Mouse (Mus musculus): Measurements from ENCODE around the gene Cacng6.
"Not testable (repeated sequence)": the region's sequence is repeated elsewhere in the genome, so short reads cannot be mapped to it uniquely, and the experiment has no call there.

Gene Cacng6

DNA sequence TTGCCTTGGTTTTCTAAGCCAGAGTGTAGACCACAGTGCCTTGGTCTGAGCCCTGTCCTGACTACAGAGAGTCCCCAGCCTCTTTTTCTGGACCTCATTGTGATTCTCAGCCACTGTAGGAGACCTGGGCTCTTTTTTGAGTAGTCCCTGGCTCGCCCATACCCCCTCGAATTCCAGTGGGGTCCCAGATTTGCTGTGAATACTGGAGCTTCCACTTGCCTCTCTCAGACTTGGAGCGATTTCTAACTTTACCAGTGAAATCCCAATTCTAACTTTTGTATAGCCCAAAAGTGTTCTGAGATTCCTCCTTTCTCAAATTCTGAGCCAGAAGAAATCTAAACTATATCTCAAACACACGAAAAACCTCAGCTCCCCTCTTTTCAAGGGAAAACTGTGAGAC, at the start of gene Cacng6:
Gene Cacng6, plus strand, starts transcription at position 301 of the 400 bp plus-strand sequence.
- no peak for DNase-seq

DNA sequence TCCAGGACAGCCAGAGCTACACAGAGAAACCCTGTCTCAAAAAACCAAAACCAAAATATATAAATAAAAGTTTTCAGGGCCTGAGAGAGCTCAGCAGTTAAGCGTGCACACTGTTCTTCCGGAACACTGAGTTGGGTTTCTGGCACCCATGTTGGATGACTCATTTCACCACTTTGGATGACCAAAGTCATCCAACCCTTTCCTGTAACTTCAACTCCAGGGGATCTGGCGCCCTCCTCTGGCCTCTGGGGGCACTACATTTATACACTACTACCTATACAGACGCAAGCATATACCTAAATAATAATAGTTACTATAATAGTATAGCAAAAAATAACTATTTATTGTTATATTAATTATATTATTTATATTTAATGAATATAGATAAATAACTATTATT, 47.2 kb upstream of the Cacng6 start:
- DNase-seq: peak; percentile 19 to 47

DNA sequence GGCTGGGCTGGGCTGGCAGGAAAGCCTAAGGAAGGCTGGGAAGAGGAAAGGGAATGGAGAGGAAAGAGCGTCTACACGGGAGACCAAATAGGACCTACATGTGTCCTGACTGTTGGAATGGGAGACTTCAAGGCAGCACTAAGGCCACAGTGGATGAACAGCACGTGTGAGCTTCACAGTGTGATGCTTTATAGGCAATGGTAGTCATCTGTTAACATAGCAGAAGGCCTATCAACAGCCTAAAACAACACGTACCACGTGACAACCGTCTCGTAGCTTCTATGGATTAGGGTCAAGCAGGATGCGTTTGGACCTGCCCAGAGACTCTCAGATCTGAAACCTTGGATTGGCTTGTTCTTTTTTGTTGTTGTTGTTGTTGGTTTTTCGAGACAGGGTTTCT, 41.9 kb upstream of the Cacng6 start:
- no peak for DNase-seq

DNA sequence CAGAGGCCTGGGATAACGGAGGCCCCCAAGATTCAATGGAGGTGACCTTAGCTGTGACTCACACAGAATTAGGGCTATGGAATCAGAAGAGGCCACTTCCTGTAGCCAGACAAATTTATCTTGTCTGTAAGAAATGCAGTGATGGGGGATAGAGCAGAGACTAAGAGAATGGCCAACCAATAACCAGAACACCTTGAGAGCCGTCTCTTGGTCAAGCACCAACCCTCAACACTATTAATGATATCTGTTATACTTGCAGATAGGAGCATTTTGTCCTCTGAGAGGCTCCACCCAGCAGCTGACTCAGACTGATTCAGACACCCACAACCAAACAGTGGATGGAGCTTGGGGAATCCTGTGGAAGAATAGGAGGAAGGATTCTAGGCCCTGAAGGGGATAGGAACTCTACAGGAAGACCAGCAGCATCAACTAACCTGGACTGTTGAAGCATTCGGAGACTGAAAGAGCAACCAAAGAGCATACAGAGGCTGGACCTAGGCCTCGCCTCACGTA, 39.1 kb upstream of the Cacng6 start:
- DNase-seq: no peak

DNA sequence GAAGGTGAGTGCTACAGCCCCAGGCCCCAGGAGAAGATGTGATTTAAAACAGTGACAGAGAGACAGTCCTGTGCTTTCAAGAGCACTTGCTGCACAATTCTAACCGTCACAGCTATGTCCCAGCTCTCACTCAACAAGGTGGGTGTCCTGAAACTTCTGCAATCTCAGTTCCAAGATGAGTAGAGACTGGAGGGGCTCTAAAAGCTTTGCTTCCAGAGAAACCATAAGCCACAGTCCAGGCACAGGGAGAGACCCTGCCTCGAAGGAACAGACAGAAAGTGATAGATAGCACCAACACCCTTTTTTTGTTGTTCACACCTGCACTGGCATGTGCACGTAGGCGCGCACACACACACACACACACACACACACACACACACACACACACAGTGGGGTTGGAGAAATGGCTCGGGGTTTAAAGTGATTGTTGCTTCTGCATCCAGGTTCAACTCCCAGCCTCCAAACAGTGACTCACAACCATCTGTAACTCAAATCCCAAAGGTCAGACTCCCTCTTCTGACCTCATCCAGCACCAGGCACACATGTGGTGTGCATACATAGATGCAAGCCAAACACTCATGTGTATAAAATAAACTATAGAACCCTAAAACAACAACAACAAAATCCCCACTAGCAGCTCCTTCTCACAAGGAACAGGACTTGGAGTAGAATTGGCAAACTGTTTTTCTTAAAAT, 37.8 kb upstream of the Cacng6 start:
- no peak for DNase-seq

DNA sequence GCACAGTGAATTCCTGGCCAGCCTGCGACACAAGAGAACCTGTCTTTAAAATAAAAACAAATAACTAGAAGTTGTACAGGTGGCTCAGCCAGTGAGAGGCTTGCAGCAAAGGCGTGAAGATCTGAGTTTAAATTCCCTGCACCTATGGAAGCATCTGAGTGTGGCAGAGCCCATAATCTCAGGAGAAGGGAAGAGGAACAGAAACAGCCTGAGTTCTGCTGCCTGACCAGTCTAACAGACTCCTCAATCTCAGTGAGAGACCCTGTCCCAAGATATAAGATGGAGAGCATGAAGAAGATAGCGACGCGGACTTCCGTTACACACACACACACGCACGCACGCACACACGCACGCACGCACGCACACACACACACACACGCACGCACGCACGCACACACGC, 36.2 kb upstream of the Cacng6 start:
- DNase-seq: no peak

DNA sequence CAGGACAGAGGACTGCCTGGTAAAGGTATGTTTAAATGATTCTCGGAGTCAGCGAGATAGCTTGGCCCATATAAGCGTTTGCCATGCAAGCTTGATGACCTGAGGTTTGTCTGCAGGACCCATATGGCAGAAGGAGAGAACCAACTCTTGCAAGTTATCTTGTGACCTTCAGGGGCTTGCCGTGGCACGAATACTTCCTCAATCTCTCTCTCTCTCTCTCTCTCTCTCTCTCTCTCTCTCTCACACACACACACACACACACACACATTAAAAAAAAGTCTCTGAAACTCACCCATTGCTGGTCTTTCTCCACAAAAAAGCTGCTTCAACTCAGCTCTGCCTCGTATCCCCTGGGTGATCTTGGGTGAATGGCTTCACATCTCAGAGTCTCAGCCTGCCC, 35.1 kb upstream of the Cacng6 start:
- DNase-seq: no peak

DNA sequence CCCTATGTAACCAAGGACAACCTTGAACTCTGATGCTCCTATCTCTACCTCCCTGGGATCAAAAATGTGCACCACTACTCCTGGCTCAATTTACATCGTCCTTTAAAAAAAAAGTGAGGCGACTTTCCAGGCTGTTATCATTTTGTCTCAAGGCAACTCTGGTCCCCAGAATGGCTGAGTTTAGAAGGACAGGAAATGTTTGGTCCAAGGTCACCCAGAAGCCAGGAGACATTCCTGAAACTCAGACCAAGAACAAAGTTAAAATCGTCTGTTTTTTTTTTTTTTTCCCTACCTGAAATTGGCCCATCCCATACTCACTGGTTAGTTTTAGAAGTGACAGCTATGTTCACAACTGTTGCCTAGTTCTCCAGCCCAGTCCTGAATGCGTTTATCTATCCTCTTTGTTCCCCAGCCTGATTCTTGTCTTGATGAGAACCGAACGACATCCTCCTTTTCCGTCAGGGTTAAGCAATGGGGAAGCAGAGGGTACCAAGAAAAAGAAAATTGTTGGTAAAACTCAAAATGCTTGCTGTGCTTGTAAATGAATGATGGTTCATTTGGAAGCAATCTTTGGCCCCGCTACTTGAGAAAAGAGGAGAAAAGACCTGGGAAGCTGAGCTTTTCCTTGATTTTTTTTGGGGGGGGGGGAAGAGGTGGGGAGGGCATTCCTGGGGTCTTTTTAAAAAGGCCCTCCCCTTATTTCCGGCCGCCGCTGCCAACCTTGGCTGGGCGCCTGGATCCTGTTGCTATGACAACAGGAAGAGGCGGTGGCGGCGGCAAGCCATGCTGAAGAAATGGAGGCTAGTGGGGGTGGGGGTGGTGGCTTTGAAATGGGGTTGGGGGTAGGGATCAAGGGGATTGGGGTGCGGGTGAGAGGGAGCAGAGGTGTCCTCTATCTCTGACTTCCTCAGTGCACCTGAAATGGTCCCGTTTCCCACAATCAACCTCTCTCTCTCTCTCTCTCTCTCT, 34.3 kb upstream of the Cacng6 start:
- no peak for DNase-seq

DNA sequence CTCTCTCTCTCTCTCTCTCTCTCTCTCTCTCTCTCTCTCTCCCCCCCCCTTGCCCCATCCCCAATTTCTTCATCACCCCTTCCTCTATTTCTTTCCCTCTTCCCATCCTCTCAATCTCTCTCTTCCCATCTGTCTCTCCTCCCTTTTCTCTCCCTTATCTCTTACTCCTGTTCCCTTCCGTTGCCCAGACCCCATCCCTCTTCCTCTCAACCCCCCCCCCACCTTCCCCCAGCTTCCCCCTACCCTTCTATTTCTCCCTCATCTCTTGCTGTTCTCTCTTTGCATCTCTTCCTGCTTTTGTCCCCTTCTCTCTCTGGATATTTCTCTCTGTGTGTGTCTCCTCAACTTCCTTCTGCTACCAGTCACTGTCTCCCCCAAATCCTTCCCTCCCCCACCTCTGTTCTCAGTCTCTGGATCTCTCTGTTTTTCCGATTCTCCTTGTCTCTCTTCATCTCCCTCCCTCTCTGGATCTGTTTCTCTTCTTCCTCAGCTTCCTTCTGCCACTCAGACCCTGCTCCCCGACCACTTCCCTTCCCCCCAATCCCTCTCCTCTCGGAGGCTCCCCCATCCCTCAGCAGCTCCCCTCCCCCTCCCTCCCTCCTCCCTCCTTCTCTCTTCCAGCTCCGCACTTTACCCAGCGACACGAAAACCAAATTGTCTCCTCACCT, 33.4 kb upstream of the Cacng6 start, which contains the start of gene Cacng8:
Gene Cacng8, plus strand, starts transcription at position 271 of the 668 bp plus-strand sequence.
- no peak for DNase-seq

DNA sequence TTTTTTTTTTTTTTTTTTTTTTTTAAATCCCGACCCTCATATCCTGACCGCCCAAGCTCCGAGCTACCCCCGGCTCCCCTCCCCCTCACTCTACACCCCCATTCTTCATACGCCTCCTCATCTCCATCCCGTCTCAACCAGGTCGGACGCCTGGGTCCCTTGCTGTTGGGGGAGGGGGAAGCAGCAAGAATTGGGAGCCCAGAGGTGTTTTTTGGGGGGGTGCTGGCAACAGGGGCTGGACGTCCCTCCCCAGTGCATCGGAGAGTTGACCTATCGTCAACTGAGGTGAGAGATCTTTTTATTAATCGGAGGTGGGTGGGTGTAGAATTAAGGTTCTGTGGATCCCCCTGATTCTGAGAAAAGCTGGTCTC, 32.9 kb upstream of the Cacng6 start:
- no peak for DNase-seq

DNA sequence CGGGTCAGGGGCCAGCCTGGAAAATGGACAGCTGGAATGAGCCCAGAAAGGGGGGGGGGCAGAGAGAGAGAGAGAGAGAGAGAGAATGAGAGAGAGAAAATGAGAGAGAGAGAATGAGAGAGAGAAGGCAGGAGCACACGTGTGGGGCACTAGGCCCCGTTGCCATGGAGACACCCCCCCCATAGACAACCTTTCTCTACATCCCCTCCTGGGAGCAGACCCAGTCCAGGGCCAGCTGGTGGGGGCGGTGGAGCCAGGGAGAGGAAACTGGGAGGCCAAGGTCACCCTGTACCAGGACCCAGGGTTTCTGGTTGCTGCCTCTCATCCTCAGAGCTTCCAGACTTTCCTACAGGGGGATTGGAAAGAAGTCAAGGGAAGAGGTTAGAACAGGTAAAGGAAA, 32.2 kb upstream of the Cacng6 start:
- no peak for DNase-seq

DNA sequence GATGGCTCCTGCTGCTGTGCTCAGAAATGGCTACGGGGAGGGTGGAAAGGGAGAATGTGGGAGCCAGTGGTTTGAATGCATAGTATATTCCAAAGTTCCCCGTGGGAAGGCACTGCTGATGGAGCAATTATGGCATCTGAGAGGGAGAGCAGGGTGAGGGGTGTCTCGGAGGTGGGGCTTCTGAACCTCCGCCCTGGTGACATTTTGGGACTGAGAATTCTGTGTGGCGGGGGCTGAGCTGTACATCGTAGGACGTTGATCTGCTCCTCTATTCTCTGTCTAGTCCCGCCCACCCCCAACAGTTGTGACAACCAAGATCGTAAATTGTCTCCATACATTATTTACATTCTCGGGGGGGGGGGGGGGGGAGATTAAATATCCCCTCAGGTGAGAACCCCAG, 26.6 kb upstream of the Cacng6 start:
- no peak for DNase-seq

DNA sequence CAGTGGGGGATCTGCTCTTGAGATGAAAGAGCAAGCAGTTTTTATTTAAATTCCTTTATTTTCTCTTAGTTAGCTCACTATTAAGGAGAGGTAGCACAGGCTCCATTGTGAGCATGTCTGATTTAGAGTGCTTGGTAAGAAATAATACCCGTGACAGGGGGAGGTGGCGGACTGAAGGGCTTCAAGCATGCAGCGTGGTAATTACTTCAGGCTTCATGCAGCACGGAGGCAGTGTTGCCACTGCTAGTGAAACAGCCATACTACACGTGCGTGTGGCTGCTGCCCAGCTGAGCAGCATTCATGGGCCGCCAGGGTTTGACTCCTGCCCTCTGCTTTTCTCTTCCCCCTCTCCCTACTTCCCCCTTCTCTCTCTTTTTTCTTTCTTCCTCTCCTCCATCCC, 26.2 kb upstream of the Cacng6 start:
- DNase-seq: no peak

DNA sequence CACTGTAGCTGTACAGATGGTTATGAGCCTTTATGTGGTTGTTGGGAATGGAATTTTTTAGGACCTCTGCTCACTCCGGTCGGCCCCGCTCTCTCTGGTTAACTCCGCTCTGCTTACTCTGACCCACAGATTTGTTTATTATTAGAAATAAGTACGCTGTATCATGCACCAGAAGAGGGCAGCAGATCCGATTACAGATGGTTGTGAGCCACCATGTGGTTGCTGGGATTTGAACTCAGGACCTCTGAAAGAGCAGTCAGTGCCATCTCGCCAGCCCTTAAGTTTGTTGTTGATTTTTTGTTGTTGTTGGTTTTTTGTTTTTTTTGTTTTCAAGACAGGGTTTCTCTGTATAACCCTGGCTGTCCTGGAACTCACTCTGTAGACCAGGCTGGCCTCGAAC, 25.6 kb upstream of the Cacng6 start:
- not testable (repeated sequence) for DNase-seq

DNA sequence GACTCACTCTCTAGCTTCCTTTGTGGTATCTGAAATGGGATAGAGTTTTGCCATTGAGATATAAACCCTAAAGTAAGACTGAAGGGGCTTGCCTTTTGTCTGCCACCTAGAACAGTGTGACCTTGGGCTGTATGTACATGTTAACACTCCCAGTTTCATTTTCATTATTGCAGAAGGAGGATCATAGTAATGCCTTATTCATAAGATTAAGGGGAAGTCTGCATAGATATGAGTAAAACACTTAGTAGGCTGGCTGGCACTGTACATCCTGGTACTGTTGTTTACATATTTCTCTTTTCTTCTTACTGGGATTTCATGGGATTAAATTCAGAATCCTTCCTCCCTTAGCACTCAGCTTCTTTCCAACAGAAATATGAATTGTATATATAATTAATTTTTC, 24.1 kb upstream of the Cacng6 start:
- no peak for DNase-seq

DNA sequence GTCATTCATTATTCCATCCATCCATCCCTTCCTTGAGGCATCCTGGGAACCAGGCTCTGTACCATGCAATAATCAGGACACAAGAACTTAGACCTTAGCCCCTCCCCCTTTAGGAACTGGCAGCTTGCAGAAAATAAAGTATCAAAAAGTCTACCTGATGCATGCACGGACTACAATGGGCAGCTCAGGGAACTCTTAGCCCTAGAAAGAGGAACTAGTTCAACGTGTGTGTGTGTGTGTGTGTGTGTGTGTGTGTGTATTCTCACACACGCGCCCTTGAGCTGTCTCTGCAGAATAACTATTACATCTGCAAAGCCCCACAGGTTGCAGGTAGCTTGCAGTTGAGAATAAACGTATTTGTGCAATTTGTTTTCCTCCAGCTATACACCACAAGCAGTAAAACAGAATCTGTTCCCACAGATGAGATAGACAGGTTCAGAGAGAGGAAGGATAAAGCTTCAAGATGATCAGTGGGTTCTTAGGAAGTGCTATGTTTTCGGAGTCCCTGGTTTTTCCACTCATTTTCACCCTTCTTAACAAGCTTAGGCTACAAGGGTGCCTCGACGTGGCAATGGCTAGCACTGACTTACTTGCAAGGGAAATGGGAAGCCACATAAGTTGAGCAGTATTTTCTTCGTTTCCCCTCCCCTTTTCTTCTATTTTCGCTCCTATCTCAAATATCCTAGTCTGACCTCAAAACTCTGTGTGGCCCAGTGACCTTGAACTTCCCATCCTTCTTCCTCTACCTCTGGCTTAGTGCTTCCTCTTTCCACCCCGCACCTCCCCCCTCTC, 14.1 kb upstream of the Cacng6 start:
- no peak for DNase-seq

DNA sequence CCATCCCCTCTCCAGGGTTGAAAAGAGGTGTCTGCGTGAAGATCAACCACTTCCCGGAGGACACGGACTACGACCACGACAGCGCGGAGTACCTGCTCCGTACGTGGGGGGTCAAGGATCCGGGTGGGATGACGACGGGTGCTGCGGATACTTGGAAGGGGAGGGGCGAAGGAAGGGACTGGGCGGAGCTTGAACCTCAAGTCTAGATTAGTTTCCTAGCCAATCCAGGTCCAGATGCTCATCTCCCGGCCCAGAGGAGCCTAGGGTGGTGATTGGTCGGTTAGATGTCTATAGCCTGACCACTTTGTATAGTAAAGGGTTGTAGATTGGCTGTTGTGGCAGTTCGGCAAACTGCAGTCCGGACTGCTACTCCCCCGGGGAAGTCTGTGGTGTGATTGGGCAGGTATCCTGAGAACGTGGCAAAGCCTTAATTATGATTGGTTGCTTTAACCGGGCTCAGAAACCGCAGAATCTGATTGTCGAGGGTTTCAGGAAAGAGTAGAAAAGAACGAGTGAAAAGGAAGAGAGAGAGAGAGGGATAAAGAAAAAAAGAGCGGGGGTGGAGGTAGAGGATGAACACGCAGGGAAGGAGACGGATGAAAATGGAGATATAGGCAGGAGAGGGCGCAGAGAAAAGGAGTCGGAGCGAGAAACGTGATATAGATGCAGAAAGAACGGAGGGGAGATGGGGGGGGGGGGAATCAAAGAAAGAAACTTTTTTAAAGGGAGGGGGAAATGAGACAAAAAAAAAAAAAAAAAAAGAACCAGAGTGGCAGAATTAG, 12.6 kb upstream of the Cacng6 start:
- DNase-seq: peak; percentile 11 to 26

DNA sequence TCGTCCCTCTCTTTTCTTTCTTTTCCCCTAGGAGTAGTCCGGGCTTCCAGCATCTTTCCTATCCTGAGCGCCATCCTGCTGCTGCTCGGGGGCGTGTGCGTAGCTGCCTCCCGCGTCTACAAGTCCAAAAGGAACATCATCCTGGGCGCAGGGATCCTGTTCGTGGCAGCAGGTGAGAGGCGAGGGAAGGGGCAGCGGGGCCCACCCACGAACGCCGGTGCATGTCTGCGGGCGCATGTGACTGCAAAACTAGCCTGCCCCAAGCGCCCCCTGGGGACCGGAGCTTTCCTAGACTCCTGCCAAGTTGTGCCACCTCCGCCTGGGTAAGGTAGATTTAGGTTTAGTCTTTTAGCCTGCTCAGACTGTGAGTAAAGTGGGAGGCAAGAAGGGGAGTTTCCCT, 12.0 kb upstream of the Cacng6 start:
- peak; percentile 18 to 43 for DNase-seq

DNA sequence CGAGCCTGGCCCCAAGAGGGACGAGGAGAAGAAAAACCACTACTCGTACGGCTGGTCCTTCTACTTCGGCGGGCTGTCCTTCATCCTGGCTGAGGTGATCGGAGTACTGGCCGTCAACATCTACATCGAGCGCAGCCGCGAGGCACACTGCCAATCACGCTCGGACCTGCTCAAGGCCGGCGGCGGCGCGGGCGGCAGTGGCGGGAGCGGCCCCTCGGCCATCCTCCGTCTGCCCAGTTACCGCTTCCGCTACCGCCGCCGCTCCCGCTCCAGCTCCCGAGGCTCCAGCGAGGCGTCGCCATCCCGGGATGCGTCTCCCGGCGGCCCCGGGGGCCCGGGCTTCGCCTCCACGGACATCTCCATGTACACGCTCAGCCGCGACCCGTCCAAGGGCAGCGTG, 9.1 kb upstream of the Cacng6 start:
- DNase-seq: peak in 1 of 2 experiments; percentile 17

DNA sequence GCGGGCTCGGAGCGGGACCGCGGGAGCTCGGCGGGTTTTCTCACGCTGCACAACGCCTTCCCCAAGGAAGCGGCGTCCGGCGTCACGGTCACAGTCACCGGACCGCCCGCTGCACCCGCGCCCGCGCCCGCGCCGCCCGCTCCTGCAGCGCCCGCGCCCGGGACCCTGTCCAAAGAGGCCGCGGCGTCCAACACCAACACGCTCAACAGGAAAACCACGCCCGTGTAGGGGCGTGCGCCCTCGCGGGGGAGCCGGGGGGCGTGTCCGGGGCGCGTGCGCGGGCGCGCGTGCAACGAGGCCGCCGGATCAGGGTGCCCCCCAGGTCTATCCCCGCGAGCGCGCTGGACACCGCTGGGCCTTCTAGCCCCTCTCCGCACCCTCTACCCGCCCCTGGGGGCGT, 8.6 kb upstream of the Cacng6 start:
- DNase-seq: peak in 1 of 2 experiments; percentile 22

DNA sequence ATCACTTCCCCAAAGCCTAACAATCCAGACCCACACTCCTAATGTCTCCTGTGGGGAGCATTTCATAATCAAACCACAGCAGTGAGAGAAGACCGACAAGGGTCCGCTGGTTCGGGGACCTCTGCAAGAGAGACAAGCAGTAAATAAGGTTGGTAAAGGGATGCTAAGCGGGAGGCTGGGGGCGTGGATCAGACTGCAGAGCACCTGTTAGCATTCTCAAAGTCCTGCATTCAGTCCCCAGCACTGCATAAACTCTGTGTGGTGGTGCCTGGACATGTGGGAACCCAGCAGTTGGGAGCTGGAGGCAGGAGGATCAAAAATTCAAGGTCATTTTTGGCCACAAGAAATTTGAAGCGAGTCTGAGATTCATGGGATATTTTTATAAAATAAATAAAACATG, 4.1 kb upstream of the Cacng6 start:
- DNase-seq: no peak

DNA sequence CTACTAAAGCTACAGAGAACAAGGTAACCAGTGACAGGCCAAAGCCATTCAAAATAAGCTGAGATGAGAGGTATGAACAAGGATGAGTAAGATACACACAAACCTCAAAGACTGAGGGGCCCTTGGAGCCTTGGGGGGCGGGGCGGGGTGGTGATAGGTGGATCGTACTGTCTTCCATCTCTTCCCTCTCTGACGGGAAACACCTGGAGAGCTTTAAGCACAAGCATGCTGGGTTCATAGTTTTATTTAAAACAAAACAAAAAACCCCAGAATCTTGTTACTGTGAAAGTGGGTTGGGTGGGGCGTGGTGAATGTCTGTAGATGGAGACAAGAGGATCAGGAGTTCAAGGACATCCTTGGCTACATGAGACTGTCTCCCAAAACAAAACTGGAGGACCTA, 3.5 kb upstream of the Cacng6 start:
- DNase-seq: no peak

Measured in spleen, adult 18-20 months (tissue).